Mouse (Mus musculus) cerebellum, adult 8-10 months (tissue): Measurements from ENCODE around the gene Serp1.
A peak's percentile ranks its signal among the peaks of the same experiment; 100 is the strongest.
"Not testable (repeated sequence)": the region's sequence is repeated elsewhere in the genome, so short reads cannot be mapped to it uniquely, and the experiment has no call there.

Experiments used
- DNase-seq: peaks from one replicate; pipeline ENCODE4 v3.0.0; 2022

The Serp1 gene

DNA sequence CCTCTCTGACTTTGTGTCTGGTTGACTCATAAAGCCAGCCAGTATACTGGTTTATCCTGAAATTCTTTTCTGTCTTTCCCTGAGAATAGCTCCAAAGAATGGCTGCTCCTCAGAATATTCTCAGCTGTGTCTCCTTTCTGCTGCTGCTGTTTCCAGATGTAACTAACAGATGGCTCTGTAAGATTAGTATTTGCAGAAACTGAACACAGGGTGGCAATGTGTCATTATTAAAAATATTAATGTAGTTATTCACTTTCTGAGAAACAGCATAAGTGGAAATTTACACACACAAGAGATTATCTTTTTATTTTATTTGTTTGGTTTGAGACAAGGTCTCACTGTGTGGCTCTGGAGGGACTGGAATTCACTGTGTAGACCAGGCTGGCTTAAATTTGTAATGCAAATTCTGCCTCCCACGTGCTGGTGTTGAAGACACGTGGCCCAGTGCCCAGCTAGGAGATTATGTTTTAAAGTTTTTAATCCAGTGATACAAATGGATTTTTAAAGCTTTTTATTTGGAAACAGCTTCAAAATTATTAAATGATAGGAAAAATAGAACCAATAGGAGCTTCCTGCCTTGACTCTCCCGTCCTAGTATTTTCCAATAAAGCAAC, 21.9 kb downstream of the Serp1 start:
- DNase-seq, result no peak

DNA sequence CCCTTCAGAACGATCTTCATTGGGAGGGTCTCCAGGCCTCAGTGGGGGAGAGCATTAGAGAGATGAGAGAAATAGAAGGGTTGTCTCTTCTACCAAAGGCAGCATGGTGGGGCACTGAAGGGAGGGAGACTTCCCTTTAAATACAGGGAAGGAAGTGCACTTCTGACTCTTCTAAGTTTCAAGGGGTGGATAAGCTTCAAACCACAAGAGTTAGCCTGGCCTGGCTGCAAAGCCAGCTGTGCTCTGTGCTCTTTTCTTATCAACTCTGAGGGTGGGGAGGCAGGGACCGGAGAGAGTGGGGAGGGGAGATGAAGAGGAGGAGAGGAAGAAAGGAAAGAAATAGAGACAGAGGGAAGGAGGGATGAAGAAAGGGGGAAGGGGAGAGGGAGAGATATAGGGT, 23.7 kb downstream of the Serp1 start:
- no peak for DNase-seq

DNA sequence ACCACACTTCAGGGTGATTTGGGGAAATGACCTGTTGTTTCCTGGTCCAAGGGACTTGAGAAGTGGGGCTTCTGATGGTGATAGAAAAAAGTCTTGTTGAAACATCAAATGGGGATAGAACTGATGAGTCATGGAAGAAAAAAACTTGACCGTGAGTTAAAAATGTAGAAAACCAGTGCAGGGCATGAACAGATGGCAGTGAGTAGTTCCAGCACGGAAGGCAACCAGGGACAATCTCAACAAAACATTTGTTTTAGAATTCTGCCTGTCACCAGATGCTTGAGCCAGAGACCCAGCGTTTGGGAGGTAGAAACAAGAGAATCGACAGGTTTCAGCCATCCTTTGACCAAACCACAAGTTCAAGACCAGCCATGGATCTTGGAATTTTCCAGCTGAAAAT, 32.1 kb downstream of the Serp1 start:
- DNase-seq, result no peak

DNA sequence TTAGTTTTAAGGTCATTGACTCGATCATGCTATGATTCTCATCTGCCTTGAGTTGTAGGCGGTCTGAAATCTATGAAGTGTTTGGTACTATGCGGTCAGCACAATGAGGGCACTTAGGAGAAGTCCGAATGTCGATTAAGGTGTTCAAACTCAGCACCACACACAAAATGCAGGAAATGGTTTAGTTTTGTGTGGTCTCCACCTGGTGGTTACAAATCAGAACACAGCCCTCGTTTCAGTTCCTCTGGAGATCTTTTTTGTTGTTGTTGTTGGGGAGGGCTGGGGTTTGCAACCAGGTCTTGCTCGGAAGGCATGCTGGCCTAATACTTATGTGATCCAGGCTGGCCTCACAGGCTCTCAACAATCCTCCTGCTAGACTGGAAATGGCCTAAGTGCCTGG, 34.9 kb downstream of the Serp1 start:
- peak; percentile 14 for DNase-seq

DNA sequence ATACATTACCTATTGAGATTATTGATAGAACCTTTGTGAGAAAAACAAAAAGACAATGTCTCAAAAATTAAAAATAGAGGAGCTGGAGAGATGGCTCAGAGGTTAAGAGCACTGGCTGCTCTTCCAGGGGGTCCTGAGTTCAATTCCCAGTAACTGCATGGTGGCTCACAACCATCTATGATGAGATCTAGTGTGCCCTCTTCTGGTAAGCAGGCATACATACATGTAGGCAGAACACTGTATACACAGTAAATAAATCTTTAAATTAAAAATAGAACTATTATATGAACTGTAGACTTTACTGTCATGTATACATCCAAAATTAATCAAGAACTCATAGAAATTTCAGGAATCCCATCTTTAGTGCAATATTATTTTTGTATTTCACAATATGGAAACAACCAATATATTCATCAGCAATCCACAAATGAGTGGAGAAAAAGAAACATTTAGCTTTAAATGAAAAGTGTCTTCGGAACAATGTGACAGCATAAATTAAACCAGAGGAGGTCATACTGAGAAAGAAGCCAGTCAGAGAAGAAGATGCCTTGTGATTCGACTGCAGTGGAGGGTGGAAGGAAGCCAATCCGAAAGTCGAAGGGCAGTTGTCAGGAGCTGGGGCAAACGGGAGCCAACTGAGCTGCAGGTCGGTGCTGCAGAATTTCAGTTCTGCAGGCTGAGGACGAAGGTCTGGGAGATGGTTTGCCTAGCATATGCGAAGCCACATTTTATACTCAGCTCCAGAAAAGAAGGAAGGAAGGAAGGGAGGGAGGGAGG, 37.5 kb downstream of the Serp1 start:
- DNase-seq, result no peak

DNA sequence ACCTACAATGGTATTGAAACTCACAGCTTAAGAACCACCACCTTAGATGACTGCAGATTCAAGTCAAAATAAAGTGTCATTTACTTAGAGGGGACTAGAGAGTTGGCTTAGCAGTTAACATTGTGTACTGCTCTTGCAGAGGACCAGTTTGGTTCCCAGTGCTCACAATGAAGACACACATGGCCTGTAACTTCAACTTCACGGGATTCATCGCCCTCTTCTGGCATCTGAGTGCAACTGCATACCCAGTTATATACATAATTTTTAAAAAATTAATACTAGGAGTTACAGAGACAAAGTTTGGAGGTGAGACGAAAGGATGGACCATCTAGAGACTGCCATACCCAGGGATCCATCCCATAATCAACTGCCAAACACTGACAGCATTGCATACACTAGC, 38.6 kb downstream of the Serp1 start:
- DNase-seq, result no peak

DNA sequence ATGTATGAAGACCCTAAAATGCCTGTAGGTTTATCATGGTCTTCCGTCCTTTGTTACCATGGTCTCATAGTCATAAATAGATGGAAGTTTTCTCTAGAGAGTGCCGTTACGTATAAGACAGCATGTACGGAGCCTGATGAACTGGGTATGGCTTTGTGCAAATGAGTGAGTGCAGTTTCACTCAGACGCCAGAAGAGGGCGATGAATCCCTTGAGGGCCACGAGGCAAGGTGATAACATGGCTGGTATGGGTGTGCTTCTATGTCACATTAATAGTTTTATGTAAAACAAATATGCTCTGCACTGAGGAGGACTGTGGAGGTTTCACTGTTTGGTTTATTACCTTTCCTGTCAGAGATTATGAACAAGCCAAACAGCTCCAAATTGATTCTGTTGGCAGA, 39.8 kb downstream of the Serp1 start:
- no peak for DNase-seq

DNA sequence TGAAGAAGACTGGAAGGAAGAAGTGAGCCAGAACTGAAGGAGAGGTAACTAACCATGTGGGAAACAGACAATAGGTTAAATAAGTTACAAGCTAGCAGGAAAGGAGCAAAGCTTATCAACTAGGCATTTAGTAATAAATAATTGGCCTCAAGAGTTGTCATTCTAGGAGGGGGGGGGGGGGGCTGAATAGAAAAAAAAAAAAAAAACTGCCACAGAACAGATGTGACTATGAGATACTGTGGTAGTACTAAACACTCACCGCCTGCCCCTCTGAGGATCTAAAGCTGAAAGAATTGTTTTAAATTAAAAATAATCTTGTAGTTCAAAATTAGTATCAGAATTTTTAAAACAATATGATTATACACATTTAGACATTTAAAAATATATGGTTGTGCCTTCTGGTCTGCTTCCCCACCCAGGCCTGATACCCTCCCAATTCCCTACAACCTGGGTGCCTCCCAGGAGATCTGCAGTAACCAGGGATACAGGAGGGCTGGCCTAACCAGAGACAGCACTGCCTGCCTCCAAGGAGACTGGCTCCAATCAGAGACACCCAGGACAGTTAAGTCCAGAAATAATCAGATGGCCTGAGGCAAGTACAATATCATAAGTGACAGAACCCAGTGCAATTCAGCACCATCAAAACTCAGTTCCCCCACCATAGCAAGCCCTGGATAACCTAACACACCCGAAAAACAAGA, 46.8 kb downstream of the Serp1 start:
- DNase-seq, result no peak

DNA sequence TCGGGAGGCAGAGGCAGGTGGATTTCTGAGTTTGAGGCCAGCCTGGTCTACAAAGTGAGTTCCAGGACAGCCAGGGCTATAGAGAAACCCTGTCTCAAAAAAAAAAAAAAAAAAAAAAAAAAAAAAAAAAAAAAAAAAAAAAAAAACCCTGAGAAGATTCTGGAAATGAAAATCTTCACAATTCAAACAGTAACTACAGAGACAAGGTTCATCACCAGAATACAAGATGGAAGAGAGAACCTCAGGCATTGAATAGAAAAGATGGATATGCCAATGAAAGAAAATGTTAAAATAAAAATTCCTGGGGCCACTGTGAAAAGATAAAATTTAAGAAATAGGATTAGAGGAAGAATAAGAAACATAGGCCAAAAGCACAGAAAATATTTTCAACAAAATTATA, 50.4 kb downstream of the Serp1 start:
- not testable (repeated sequence) for DNase-seq
